19 mouse cellular contexts compared by ENCODE assay signal in genomic region chr13:41505594-41505993, GRCm38 (mm10). TPM values are rescaled to one million over a fixed set of nuclear protein-coding genes. Genes with fewer than 3 reads are reported as not detected.
DNase-seq lines count a peak whose midpoint lies in the region; ATAC-seq and TF ChIP-seq lines count a peak whose summit lies in the region.
"Had no signal": no experiment of that assay in that cellular context is flagged by ENCODE, and none has a peak within 500 bp of the region (broad histone marks: within the 10 kb centered on the region; RNA-seq: fewer than 3 reads in every experiment).

No protein-coding gene starts in this region.

- ATAC-seq in megakaryocyte, adult 5-6 weeks (ENCODE audit: poor library complexity, severe bottlenecking): 0 out of 2 replicates have a peak, but pooled peaks have one; percentile 16
- ATAC-seq: CD4-positive, CD25-positive, alpha-beta regulatory T cell, adult 4 months; forebrain, embryonic 15.5 days; hindbrain, postnatal 0 days had no signal

- in situ Hi-C loops in CH12.LX (cut with MboI; ENCODE audit: low pct_ligation_motif_present, low pct_unique_long_range_greater_than_20kb, low sequenced_read_pairs): no loop called here

- H3K9me3 ChIP-seq in CH12.LX (replicated peaks; ENCODE audit: low read length): no peaks in the 10 kb centered on the region
- H3K9me3 ChIP-seq: embryonic facial prominence, embryonic 12.5 days; forebrain, embryonic 15.5 days; heart, embryonic 10.5 days; hindbrain, embryonic 12.5 days had no signal

- peak; percentile 76 for TF ChIP-seq EP300 in CH12.LX (IDR thresholded peaks at IDR 0.05; ENCODE audit: low read length)

- dilution Hi-C loops in CH12.LX (cut with MboI; ENCODE audit: extremely low pct_ligation_motif_present, extremely low pct_unique_long_range_greater_than_20kb, low sequenced_read_pairs): no loop called here

- WGBS in spleen, adult 2 months: 29% methylated on average over 2 of the region's 2 CpGs

- no peak for TF ChIP-seq POLR2A in spleen, adult 2 months (IDR thresholded peaks at IDR 0.05; ENCODE audit: low read depth, low read length)
- TF ChIP-seq POLR2A in CH12.LX (IDR thresholded peaks at IDR 0.05; ENCODE audit: low read depth, low read length): no peak

- no peaks in the 10 kb centered on the region for H3K79me2 ChIP-seq in CH12.LX (replicated peaks; ENCODE audit: control insufficient read depth, extremely low read depth, insufficient read depth, poor library complexity, severe bottlenecking)

- H3K4me2 ChIP-seq in CH12.LX (ENCODE audit: insufficient read depth, low read depth, poor library complexity, severe bottlenecking): peak overlapping the region; percentile 12
- H3K4me2 ChIP-seq: embryonic facial prominence, embryonic 12.5 days; forebrain, embryonic 15.5 days; hindbrain, embryonic 12.5 days had no signal

- TF ChIP-seq CTCF in spleen, adult 2 months (IDR thresholded peaks at IDR 0.05; ENCODE audit: extremely low read depth, insufficient read depth, insufficient read length, insufficient replicate concordance): no peak
- no peak for TF ChIP-seq CTCF in CH12.LX (conservative IDR thresholded peaks at IDR 0.05 in 1 of 2, IDR thresholded peaks at IDR 0.05 in 1 of 2; ENCODE audit: low read depth in 2 of 2, low read length in 2 of 2)

- peak in 1 of 2 experiments; percentile 51 for DNase-seq in spleen, adult 2 months (ENCODE audit: low read depth in 1 of 2, low spot score in 2 of 2)
- DNase-seq in spleen, postnatal 14 days (ENCODE audit: low spot score in 2 of 2): no peak
- peak; percentile 71 for DNase-seq in CH12.LX (ENCODE audit: extremely low read depth)
- no peak for DNase-seq in adrenal gland, postnatal 25 days
- DNase-seq in natural killer cell, adult 2 months (ENCODE audit: low spot score in 2 of 2): no peak
- no peak for DNase-seq in frontal cortex, postnatal 14 days (ENCODE audit: low spot score in 2 of 2)
- DNase-seq: adrenal gland, postnatal 14 days; cerebellum, adult 8-10 months; cerebellum, postnatal 14 days; gastrocnemius, postnatal 14 days; heart, postnatal 10 days; heart, postnatal 4 days had no signal

- H3K27me3 ChIP-seq in spleen, adult 2 months (ENCODE audit: control insufficient read depth, insufficient read depth, low read length): no peaks in the 10 kb centered on the region
- H3K27me3 ChIP-seq in CH12.LX (replicated peaks): no peaks in the 10 kb centered on the region
- H3K27me3 ChIP-seq: forebrain, embryonic 15.5 days; hindbrain, embryonic 12.5 days had no signal

- 0 out of 2 replicates have a peak overlapping the region, but pooled peaks have one; percentile 32 for H3K9ac ChIP-seq in CH12.LX (ENCODE audit: insufficient read depth, low read depth)
- H3K9ac ChIP-seq: embryonic facial prominence, embryonic 12.5 days; forebrain, embryonic 15.5 days; hindbrain, embryonic 12.5 days had no signal

- no peak; the same call in 1 of the 2 replicates for TF ChIP-seq RAD21 in CH12.LX (IDR thresholded peaks at IDR 0.05; ENCODE audit: low read depth, low read length)

- H3K4me1 ChIP-seq in spleen, adult 2 months (ENCODE audit: control insufficient read depth, insufficient read depth, insufficient read length): peaks cover 36% of the 10 kb centered on the region
- H3K4me1 ChIP-seq in CH12.LX (ENCODE audit: control insufficient read depth in 1 of 2, insufficient read depth in 2 of 2): peaks cover 29 to 62% of the 10 kb centered on the region in 2 experiments
- H3K4me1 ChIP-seq: embryonic facial prominence, embryonic 12.5 days; forebrain, embryonic 15.5 days had no signal

- no peaks in the 10 kb centered on the region for H3K36me3 ChIP-seq in spleen, adult 2 months (ENCODE audit: control insufficient read depth, insufficient read depth, low read length)
- H3K36me3 ChIP-seq in CH12.LX (replicated peaks in 1 of 2; ENCODE audit: control insufficient read depth in 1 of 2, insufficient read depth in 1 of 2, low read length in 1 of 2): no peaks in the 10 kb centered on the region
- H3K36me3 ChIP-seq: embryonic facial prominence, embryonic 12.5 days; forebrain, embryonic 15.5 days; heart, embryonic 10.5 days; hindbrain, embryonic 12.5 days had no signal

- no peak overlapping the region for H3K4me3 ChIP-seq in spleen, adult 2 months (ENCODE audit: extremely low read depth, insufficient read depth, insufficient read length)
- no peak overlapping the region for H3K4me3 ChIP-seq in CH12.LX (replicated peaks in 1 of 3; ENCODE audit: low read depth in 2 of 3, low read length in 2 of 3, poor library complexity in 1 of 3)
- H3K4me3 ChIP-seq: embryonic facial prominence, embryonic 12.5 days; forebrain, embryonic 15.5 days; heart, embryonic 10.5 days; hindbrain, embryonic 12.5 days had no signal

- H3K27ac ChIP-seq in spleen, adult 2 months (ENCODE audit: insufficient read depth, low read length): peak overlapping the region; percentile 87
- peak overlapping the region; percentile 88 for H3K27ac ChIP-seq in CH12.LX (ENCODE audit: insufficient read depth, low read depth)
- H3K27ac ChIP-seq: embryonic facial prominence, embryonic 12.5 days; forebrain, embryonic 15.5 days; heart, embryonic 10.5 days; hindbrain, embryonic 12.5 days; hindbrain, postnatal 0 days had no signal

TF ChIP-seq in CH12.LX, 34 proteins besides CTCF, POLR2A, EP300 and RAD21:
- TF ChIP-seq NELFE (IDR thresholded peaks at IDR 0.05; ENCODE audit: low read depth, low read length) (no peak), TBP (conservative IDR thresholded peaks at IDR 0.05; ENCODE audit: low read depth, low read length) (no peak), MYC (IDR thresholded peaks at IDR 0.05; ENCODE audit: low read depth, low read length) (no peak), ETS1 (conservative IDR thresholded peaks at IDR 0.05; ENCODE audit: low read depth, low read length) (peak; percentile 34; the same call in 1 of the 2 replicates), SIN3A (IDR thresholded peaks at IDR 0.05; ENCODE audit: low read length) (peak; percentile 49; the same call in 1 of the 2 replicates), MAFK (IDR thresholded peaks at IDR 0.05; ENCODE audit: insufficient replicate concordance, low read length) (no peak), CHD2 (IDR thresholded peaks at IDR 0.05; ENCODE audit: low read length) (peak; percentile 53; the same call in 1 of the 2 replicates), POLR2AphosphoS2 (IDR thresholded peaks at IDR 0.05; ENCODE audit: low read depth, low read length) (no peak), RCOR1 (conservative IDR thresholded peaks at IDR 0.05; ENCODE audit: low read depth, low read length) (0 out of 2 replicates have a peak, but pooled peaks have one; percentile 6), BHLHE40 (IDR thresholded peaks at IDR 0.05; ENCODE audit: low read depth, low read length) (0 out of 2 replicates have a peak, but pooled peaks have one; percentile 29), MAX (IDR thresholded peaks at IDR 0.05; ENCODE audit: low read length) (no peak), UBTF (IDR thresholded peaks at IDR 0.05; ENCODE audit: low read depth, low read length) (no peak), SMC3 (IDR thresholded peaks at IDR 0.05; ENCODE audit: low read depth, low read length) (0 out of 2 replicates have a peak, but pooled peaks have one; percentile 9), ZMIZ1 (IDR thresholded peaks at IDR 0.05; ENCODE audit: low read depth, low read length) (no peak), MEF2A (IDR thresholded peaks at IDR 0.05; ENCODE audit: borderline replicate concordance, low read depth, low read length) (0 out of 2 replicates have a peak, but pooled peaks have one; percentile 26), ZC3H11A (IDR thresholded peaks at IDR 0.05; ENCODE audit: low read depth, low read length) (no peak), TCF12 (IDR thresholded peaks at IDR 0.05; ENCODE audit: low read depth, low read length) (peak; percentile 77), IRF4 (IDR thresholded peaks at IDR 0.05; ENCODE audit: low read depth, low read length) (peak; percentile 87), ZKSCAN1 (IDR thresholded peaks at IDR 0.05; ENCODE audit: borderline replicate concordance, low read depth, low read length) (no peak)

RNA-seq across cellular contexts. Expression of gene Nedd9, which starts 18.4 kb away (rescaled TPM):
- polyA plus RNA-seq in spleen, adult 2 months (2012; rRNA removed): 45.3 and 48.4 TPM in 2 replicates
- total RNA-seq in CH12.LX (2012; rRNA removed): 42.5 and 46.5 TPM in 2 replicates
- total RNA-seq in CH12.LX (2014; rRNA removed): 44.6 and 48.7 TPM in 2 replicates
- polyA plus RNA-seq in CH12.LX (2012; ENCODE audit: insufficient read length, low read depth): 41.3 and 54.1 TPM in 2 replicates
- total RNA-seq in megakaryocyte, adult 5-6 weeks (2015): 50.6 and 64.3 TPM in 2 replicates
- 74.0 and 85.5 TPM in 2 replicates for total RNA-seq in megakaryocyte, adult 5-6 weeks (2017)
- total RNA-seq in adrenal gland, postnatal 25 days (2021): 22.7 and 32.3 TPM in 2 replicates
